Mouse (Mus musculus): ENCODE measurements around the gene Sigirr. TPM values are rescaled to one million over a fixed set of nuclear protein-coding genes. Genes with fewer than 3 reads are reported as not detected.

The Sigirr gene
- polyA plus RNA-seq, 1 experiment from 2014 or later = 28.1 TPM

- Histone ChIP-seq H3K4me1 (ENCODE audit: control insufficient read depth, low read depth, low read length) (peaks cover 69% of the 10 kb centered on the region), H3K27ac (ENCODE audit: low read length) (peak overlapping the region; percentile 99), H3K9ac (ENCODE audit: low read depth, low read length) (peak overlapping the region; percentile 98), H3K9me3 (replicated peaks; ENCODE audit: control insufficient read depth, low read length) (no peaks in the 10 kb centered on the region), H3K4me3 (ENCODE audit: low read depth, low read length) (peak overlapping the region; percentile 92), H3K4me2 (ENCODE audit: low read depth, low read length) (peak overlapping the region; percentile 79), H3K27me3 (ENCODE audit: control insufficient read depth, insufficient read depth, low read depth, low read length) (no peaks in the 10 kb centered on the region), H3K36me3 (ENCODE audit: control insufficient read depth, insufficient read depth) (peaks cover 28% of the 10 kb centered on the region)
- peak; percentile 83 for ATAC-seq (ENCODE audit: low read depth)
- WGBS (ENCODE audit: insufficient replicate concordance) = 29% methylated on average over 12 of the region's 12 CpGs
These were observed 31.8 kb upstream of the Sigirr start for GRCm38 (mm10) chr7:141131904-141132755.

DNA sequence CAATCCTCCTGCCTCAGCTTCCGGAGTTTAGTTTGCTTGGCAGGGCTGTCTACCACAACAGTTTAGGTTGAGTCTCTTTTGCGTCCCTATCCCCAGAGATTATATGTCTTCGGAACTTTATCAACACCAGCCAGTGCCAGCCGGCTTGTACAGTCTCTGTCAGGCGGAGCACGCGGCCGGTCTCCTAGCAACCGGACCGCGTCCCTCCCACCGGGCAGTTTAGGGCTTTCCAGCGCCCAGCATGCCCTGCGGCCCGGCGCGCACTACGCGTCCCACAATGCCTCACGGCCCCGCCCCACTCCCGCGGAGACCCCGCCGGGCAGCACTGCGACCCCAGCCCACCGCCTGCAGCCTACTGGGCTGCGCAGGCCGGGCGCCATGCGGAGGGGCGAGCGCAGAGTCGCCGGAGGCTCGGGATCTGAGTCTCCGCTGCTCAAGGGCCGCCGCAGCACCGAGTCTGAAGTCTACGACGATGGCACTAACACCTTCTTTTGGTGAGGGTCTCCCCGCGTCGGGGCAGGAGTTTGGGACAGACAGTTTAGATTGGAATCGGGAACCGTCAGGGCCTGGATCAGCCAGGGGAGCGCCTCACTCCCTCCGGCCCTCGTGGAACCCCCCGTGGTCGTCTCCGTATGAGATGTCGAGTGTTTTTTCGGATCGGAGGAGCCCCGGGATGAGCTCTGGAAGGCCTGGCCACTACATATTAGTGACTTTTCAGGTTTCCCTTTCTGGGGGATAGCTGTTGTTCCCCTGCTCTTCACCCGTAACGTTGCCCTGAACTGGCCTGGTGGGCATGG is 30.9 kb upstream of the Sigirr start:
- peak overlapping the region; percentile 79 for H3K4me2 ChIP-seq (ENCODE audit: low read depth, low read length)
- peak; percentile 90 for ATAC-seq (ENCODE audit: low read depth)
- H3K27me3 ChIP-seq (ENCODE audit: control insufficient read depth, insufficient read depth, low read depth, low read length) = no peaks in the 10 kb centered on the region
- H3K27ac ChIP-seq (ENCODE audit: low read length) = peak overlapping the region; percentile 99
- H3K4me1 ChIP-seq (ENCODE audit: control insufficient read depth, low read depth, low read length) = peaks cover 69% of the 10 kb centered on the region
- peak overlapping the region; percentile 92 for H3K4me3 ChIP-seq (ENCODE audit: low read depth, low read length)
- peak overlapping the region; percentile 98 for H3K9ac ChIP-seq (ENCODE audit: low read depth, low read length)
- no peaks in the 10 kb centered on the region for H3K9me3 ChIP-seq (replicated peaks; ENCODE audit: control insufficient read depth, low read length)
- peaks cover 19% of the 10 kb centered on the region for H3K36me3 ChIP-seq (ENCODE audit: control insufficient read depth, insufficient read depth)
- under 1% methylated on average over 59 of the region's 59 CpGs for WGBS (ENCODE audit: insufficient replicate concordance)

DNA sequence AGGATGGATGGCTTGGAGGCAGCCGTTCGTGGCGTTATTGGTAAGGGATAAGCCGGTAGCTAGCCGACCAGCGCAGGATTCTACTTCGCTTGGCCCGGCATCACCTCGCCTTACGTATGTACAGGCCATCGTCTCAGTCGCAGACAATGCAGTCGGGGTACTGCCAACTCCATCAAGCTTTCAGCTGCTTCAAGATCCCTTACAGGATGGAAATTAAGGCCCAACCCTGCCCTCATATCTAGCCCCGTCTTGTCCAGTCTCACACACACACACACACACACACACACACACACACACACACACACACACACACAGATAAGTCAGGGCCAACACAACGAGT is 23.1 kb upstream of the Sigirr start:
- Histone ChIP-seq H3K4me2 (ENCODE audit: low read depth, low read length) (peak overlapping the region; percentile 94), H3K4me3 (ENCODE audit: low read depth, low read length) (peak overlapping the region; percentile 76), H3K9me3 (replicated peaks; ENCODE audit: control insufficient read depth, low read length) (no peaks in the 10 kb centered on the region), H3K27me3 (ENCODE audit: control insufficient read depth, insufficient read depth, low read depth, low read length) (no peaks in the 10 kb centered on the region), H3K9ac (ENCODE audit: low read depth, low read length) (peak overlapping the region; percentile 79), H3K4me1 (ENCODE audit: control insufficient read depth, low read depth, low read length) (peaks cover 77% of the 10 kb centered on the region), H3K27ac (ENCODE audit: low read length) (peak overlapping the region; percentile 94), H3K36me3 (ENCODE audit: control insufficient read depth, insufficient read depth) (no peaks in the 10 kb centered on the region)
- no peak; the same call in 1 of the 2 replicates for ATAC-seq (ENCODE audit: low read depth)
- 5% methylated on average over 15 of the region's 15 CpGs for WGBS (ENCODE audit: insufficient replicate concordance)

GRCm38 (mm10) chr7:141122689-141123516 is 22.5 kb upstream of the Sigirr start:
- H3K4me1 ChIP-seq (ENCODE audit: control insufficient read depth, low read depth, low read length) = peaks cover 78% of the 10 kb centered on the region
- no peaks in the 10 kb centered on the region for H3K9me3 ChIP-seq (replicated peaks; ENCODE audit: control insufficient read depth, low read length)
- peak overlapping the region; percentile 76 for H3K4me3 ChIP-seq (ENCODE audit: low read depth, low read length)
- under 1% methylated on average over 29 of the region's 29 CpGs for WGBS (ENCODE audit: insufficient replicate concordance)
- peak overlapping the region; percentile 79 for H3K9ac ChIP-seq (ENCODE audit: low read depth, low read length)
- no peaks in the 10 kb centered on the region for H3K36me3 ChIP-seq (ENCODE audit: control insufficient read depth, insufficient read depth)
- peak overlapping the region; percentile 94 for H3K27ac ChIP-seq (ENCODE audit: low read length)
- H3K4me2 ChIP-seq (ENCODE audit: low read depth, low read length) = peak overlapping the region; percentile 94
- no peaks in the 10 kb centered on the region for H3K27me3 ChIP-seq (ENCODE audit: control insufficient read depth, insufficient read depth, low read depth, low read length)
- peak; percentile 99 for ATAC-seq (ENCODE audit: low read depth)

- peaks cover 73% of the 10 kb centered on the region for H3K4me1 ChIP-seq (ENCODE audit: control insufficient read depth, low read depth, low read length)
- H3K9ac ChIP-seq (ENCODE audit: low read depth, low read length) = peak within 1 kb of the TSS; percentile 79
- H3K27ac ChIP-seq (ENCODE audit: low read length) = peak within 1 kb of the TSS; percentile 94
- no peaks in the 10 kb centered on the region for H3K36me3 ChIP-seq (ENCODE audit: control insufficient read depth, insufficient read depth)
- 30% methylated on average over 14 of the region's 14 CpGs for WGBS (ENCODE audit: insufficient replicate concordance)
- H3K9me3 ChIP-seq (replicated peaks; ENCODE audit: control insufficient read depth, low read length) = no peaks in the 10 kb centered on the region
- ATAC-seq (ENCODE audit: low read depth) = no peak
- no peaks in the 10 kb centered on the region for H3K27me3 ChIP-seq (ENCODE audit: control insufficient read depth, insufficient read depth, low read depth, low read length)
- peak within 1 kb of the TSS; percentile 94 for H3K4me2 ChIP-seq (ENCODE audit: low read depth, low read length)
- peak within 1 kb of the TSS; percentile 76 for H3K4me3 ChIP-seq (ENCODE audit: low read depth, low read length)
These were observed 21.9 kb upstream of the Sigirr start, which contains the start of gene Ptdss2 for GRCm38 (mm10) chr7:141122245-141122644. Ptdss2 (plus strand) TSS chr7:141122382.

- Histone ChIP-seq H3K4me3 (ENCODE audit: low read depth, low read length) (no peak overlapping the region), H3K27ac (ENCODE audit: low read length) (peak overlapping the region; percentile 77), H3K9me3 (replicated peaks; ENCODE audit: control insufficient read depth, low read length) (no peaks in the 10 kb centered on the region), H3K4me1 (ENCODE audit: control insufficient read depth, low read depth, low read length) (peaks cover 65% of the 10 kb centered on the region), H3K4me2 (ENCODE audit: low read depth, low read length) (no peak overlapping the region), H3K27me3 (ENCODE audit: control insufficient read depth, insufficient read depth, low read depth, low read length) (no peaks in the 10 kb centered on the region), H3K36me3 (ENCODE audit: control insufficient read depth, insufficient read depth) (no peaks in the 10 kb centered on the region), H3K9ac (ENCODE audit: low read depth, low read length) (no peak overlapping the region)
- WGBS (ENCODE audit: insufficient replicate concordance) = 63% methylated on average over 5 of the region's 5 CpGs
- ATAC-seq (ENCODE audit: low read depth) = no peak
These were observed 20.7 kb upstream of the Sigirr start for GRCm38 (mm10) chr7:141121051-141121531.

DNA sequence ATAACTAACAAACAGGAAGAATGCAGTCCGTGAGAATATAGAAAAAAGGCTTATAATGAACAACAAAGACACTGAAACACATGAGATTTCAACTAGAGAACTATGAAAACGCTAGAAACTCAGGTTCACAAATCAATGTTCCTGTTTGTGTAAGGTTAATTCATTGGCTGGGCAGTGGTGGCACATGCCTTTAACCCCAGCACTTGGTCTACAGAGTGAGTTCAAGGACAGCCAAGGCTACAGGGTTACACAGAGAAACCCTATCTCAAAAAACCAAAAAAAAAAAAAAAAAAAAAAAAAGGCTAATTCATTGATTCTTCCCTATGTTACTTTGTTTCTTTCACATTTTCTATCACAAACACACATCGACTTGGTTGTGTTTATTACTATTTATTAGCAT is 20.2 kb upstream of the Sigirr start:
- Histone ChIP-seq H3K27me3 (ENCODE audit: control insufficient read depth, insufficient read depth, low read depth, low read length) (no peaks in the 10 kb centered on the region), H3K4me3 (ENCODE audit: low read depth, low read length) (no peak overlapping the region), H3K36me3 (ENCODE audit: control insufficient read depth, insufficient read depth) (no peaks in the 10 kb centered on the region), H3K4me1 (ENCODE audit: control insufficient read depth, low read depth, low read length) (peaks cover 61% of the 10 kb centered on the region), H3K9me3 (replicated peaks; ENCODE audit: control insufficient read depth, low read length) (no peaks in the 10 kb centered on the region), H3K27ac (ENCODE audit: low read length) (peak overlapping the region; percentile 77), H3K9ac (ENCODE audit: low read depth, low read length) (no peak overlapping the region), H3K4me2 (ENCODE audit: low read depth, low read length) (no peak overlapping the region)
- no peak for ATAC-seq (ENCODE audit: low read depth)
- WGBS (ENCODE audit: insufficient replicate concordance) = 61% methylated on average over 3 of the region's 3 CpGs

DNA sequence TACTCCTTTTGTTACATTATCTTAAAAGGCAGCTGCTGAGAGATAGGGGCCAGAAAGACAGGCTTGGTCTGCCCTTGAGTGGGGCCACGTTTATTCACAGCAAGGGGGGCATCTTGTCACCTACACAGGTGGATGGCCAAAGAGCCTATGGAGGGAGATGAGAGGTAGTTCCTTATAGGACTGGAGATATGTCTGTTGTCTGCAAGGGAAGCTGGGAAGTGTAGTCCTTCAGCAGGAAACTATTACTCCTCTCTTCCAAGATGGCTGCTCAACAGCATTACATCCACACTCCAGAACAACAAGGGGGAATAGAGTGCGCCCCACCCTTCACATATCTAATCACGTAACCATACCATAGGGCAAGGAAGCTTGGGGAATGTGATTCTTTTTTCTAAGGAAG is 19.1 kb upstream of the Sigirr start:
- no peak overlapping the region for H3K4me3 ChIP-seq (ENCODE audit: low read depth, low read length)
- 42% methylated on average over 3 of the region's 3 CpGs for WGBS (ENCODE audit: insufficient replicate concordance)
- H3K27ac ChIP-seq (ENCODE audit: low read length) = no peak overlapping the region; the same call in 1 of the 2 replicates
- no peak overlapping the region for H3K4me2 ChIP-seq (ENCODE audit: low read depth, low read length)
- no peak overlapping the region for H3K9ac ChIP-seq (ENCODE audit: low read depth, low read length)
- H3K4me1 ChIP-seq (ENCODE audit: control insufficient read depth, low read depth, low read length) = peaks cover 50% of the 10 kb centered on the region
- no peak for ATAC-seq (ENCODE audit: low read depth)
- H3K27me3 ChIP-seq (ENCODE audit: control insufficient read depth, insufficient read depth, low read depth, low read length) = no peaks in the 10 kb centered on the region
- no peaks in the 10 kb centered on the region for H3K9me3 ChIP-seq (replicated peaks; ENCODE audit: control insufficient read depth, low read length)
- no peaks in the 10 kb centered on the region for H3K36me3 ChIP-seq (ENCODE audit: control insufficient read depth, insufficient read depth)

All from liver, embryonic 16.5 days (tissue).